Mouse (Mus musculus) limb, embryonic 15.5 days (tissue): ENCODE results near the gene Cactin. TPM values are rescaled to one million over a fixed set of nuclear protein-coding genes. Genes with fewer than 3 reads are reported as not detected.

ENCODE experiments used
- ATAC-seq: fragments of 200-750 bp; cut with Nextera tagmentation; 2 replicates; pipeline ENCODE4 v1.8.0; 2017; ENCODE audit warnings: low read depth, moderate TSS enrichment; ENCODE audit not compliant: insufficient number of reproducible peaks, low FRiP score, low TSS enrichment
- H3K27ac ChIP-seq: fragments of 300-500 bp; sonication (generic); 2 replicates; pipeline ENCODE4 v1.5.1; 2015; ENCODE audit warnings: moderate library complexity, mild to moderate bottlenecking, inconsistent platforms
- H3K27me3 ChIP-seq: fragments of 300-500 bp; sonication (generic); 2 replicates; pipeline ENCODE4 v1.6.1; 2015; ENCODE audit warnings: inconsistent platforms
- H3K36me3 ChIP-seq: fragments of 300-500 bp; sonication (generic); 2 replicates; pipeline ENCODE4 v1.6.1; 2015; ENCODE audit warnings: inconsistent platforms
- H3K4me1 ChIP-seq: fragments of 300-500 bp; sonication (generic); 2 replicates; pipeline ENCODE4 v1.6.1; 2015; ENCODE audit warnings: inconsistent platforms
- H3K4me2 ChIP-seq: fragments of 300-500 bp; sonication (generic); 2 replicates; pipeline ENCODE4 v1.6.1; 2015; ENCODE audit warnings: mild to moderate bottlenecking, inconsistent platforms
- H3K4me3 ChIP-seq: fragments of 300-500 bp; sonication (generic); 2 replicates; pipeline ENCODE4 v1.5.1; 2015; ENCODE audit warnings: mild to moderate bottlenecking, inconsistent platforms
- H3K9ac ChIP-seq: fragments of 300-500 bp; sonication (generic); 2 replicates; pipeline ENCODE4 v1.6.1; 2015; ENCODE audit warnings: inconsistent platforms
- H3K9me3 ChIP-seq: fragments of 300-500 bp; sonication (generic); 2 replicates; pipeline ENCODE4 v1.6.1; 2016; ENCODE audit warnings: inconsistent platforms
- WGBS: fragments of 180-500 bp; shearing (Covaris S2); methylation state at CpG from one replicate; pipeline ENCODE4 v1.1.7; 2015; 5-methylcytosine and 5-hydroxymethylcytosine counted together
- polyA plus RNA-seq: library from polyadenylated mRNA; unstranded; fragments of >200 nt; fragmentation: Nextera tagmentation; extraction: Ambion mirVana; gene quantifications from 2 replicates; pipeline ENCODE4 v1.2.1, GENCODE M21; 2015

Cactin gene
- polyA plus RNA-seq, 1 experiment from 2014 or later: 37.3 TPM

- Histone ChIP-seq H3K4me1 (peaks cover 40% of the 10 kb centered on the region), H3K9ac (peak overlapping the region; percentile 96; the same call in 1 of the 2 replicates), H3K4me3 (peak overlapping the region; percentile 99), H3K27me3 (no peaks in the 10 kb centered on the region), H3K4me2 (peak overlapping the region; percentile 74; the same call in 1 of the 2 replicates), H3K36me3 (peaks cover 66% of the 10 kb centered on the region), H3K27ac (no peak overlapping the region), H3K9me3 (no peaks in the 10 kb centered on the region)
- 93% methylated on average over 27 of the region's 27 CpGs for WGBS
- ATAC-seq: no peak
Observed at GRCm38 (mm10) chr10:81322444-81322843, 1.5 kb downstream of the Cactin start.

GRCm38 (mm10) chr10:81323141-81323775, 2.4 kb downstream of the Cactin start:
- Histone ChIP-seq H3K27ac (no peak overlapping the region), H3K4me2 (no peak overlapping the region), H3K36me3 (peaks cover 64% of the 10 kb centered on the region), H3K9ac (no peak overlapping the region), H3K4me3 (0 out of 2 replicates have a peak overlapping the region, but pooled peaks have one; percentile 99), H3K27me3 (no peaks in the 10 kb centered on the region), H3K9me3 (no peaks in the 10 kb centered on the region), H3K4me1 (peaks cover 39% of the 10 kb centered on the region)
- WGBS: 91% methylated on average over 23 of the region's 23 CpGs
- no peak for ATAC-seq

GRCm38 (mm10) chr10:81323791-81324530, 3.1 kb downstream of the Cactin start:
- Histone ChIP-seq H3K9ac (no peak overlapping the region), H3K9me3 (no peaks in the 10 kb centered on the region), H3K4me1 (peaks cover 39% of the 10 kb centered on the region), H3K27me3 (no peaks in the 10 kb centered on the region), H3K4me2 (no peak overlapping the region), H3K4me3 (no peak overlapping the region), H3K27ac (no peak overlapping the region), H3K36me3 (peaks cover 60% of the 10 kb centered on the region)
- ATAC-seq: no peak
- WGBS: 93% methylated on average over 18 of the region's 18 CpGs

GRCm38 (mm10) chr10:81325176-81325575, 4.3 kb downstream of the Cactin start:
- no peak overlapping the region for H3K9ac ChIP-seq
- WGBS: 94% methylated on average over 21 of the region's 21 CpGs
- H3K36me3 ChIP-seq: peaks cover 60% of the 10 kb centered on the region

GRCm38 (mm10) chr10:81325781-81326180, 4.9 kb downstream of the Cactin start:
- H3K9me3 ChIP-seq: no peaks in the 10 kb centered on the region
- ATAC-seq: no peak
- no peak overlapping the region for H3K4me3 ChIP-seq
- H3K4me2 ChIP-seq: no peak overlapping the region
- H3K4me1 ChIP-seq: peaks cover 46% of the 10 kb centered on the region
- H3K27ac ChIP-seq: no peak overlapping the region
- H3K9ac ChIP-seq: no peak overlapping the region
- no peaks in the 10 kb centered on the region for H3K27me3 ChIP-seq
- WGBS: 93% methylated on average over 18 of the region's 18 CpGs
- peaks cover 60% of the 10 kb centered on the region for H3K36me3 ChIP-seq

More at GRCm38 (mm10) chr10:81325176-81325575, 4.3 kb downstream of the Cactin start:
- H3K4me1 ChIP-seq: peaks cover 40% of the 10 kb centered on the region
- no peaks in the 10 kb centered on the region for H3K9me3 ChIP-seq
- no peak overlapping the region for H3K4me3 ChIP-seq
- no peaks in the 10 kb centered on the region for H3K27me3 ChIP-seq
- no peak overlapping the region for H3K27ac ChIP-seq
- no peak for ATAC-seq
- H3K4me2 ChIP-seq: no peak overlapping the region

- ATAC-seq: no peak
- H3K4me3 ChIP-seq: no peak overlapping the region
- H3K4me2 ChIP-seq: no peak overlapping the region
- no peaks in the 10 kb centered on the region for H3K9me3 ChIP-seq
- 71% methylated on average over 6 of the region's 6 CpGs for WGBS
- no peak overlapping the region for H3K27ac ChIP-seq
- no peak overlapping the region for H3K9ac ChIP-seq
- H3K4me1 ChIP-seq: peaks cover 48% of the 10 kb centered on the region
- peaks cover 60% of the 10 kb centered on the region for H3K36me3 ChIP-seq
- H3K27me3 ChIP-seq: no peaks in the 10 kb centered on the region
Observed at GRCm38 (mm10) chr10:81326858-81327257, 6.0 kb downstream of the Cactin start.

- Histone ChIP-seq H3K36me3 (peaks cover 51% of the 10 kb centered on the region), H3K4me2 (no peak overlapping the region), H3K4me3 (no peak overlapping the region), H3K9me3 (no peaks in the 10 kb centered on the region), H3K27ac (peak overlapping the region; percentile 91), H3K4me1 (peaks cover 46% of the 10 kb centered on the region), H3K9ac (no peak overlapping the region), H3K27me3 (peaks cover 9% of the 10 kb centered on the region)
- 27% methylated on average over 2 of the region's 2 CpGs for WGBS
- ATAC-seq: no peak
Observed at GRCm38 (mm10) chr10:81327959-81328358, 7.1 kb downstream of the Cactin start.

- ATAC-seq: no peak
- peak within 1 kb of the TSS; percentile 91 for H3K27ac ChIP-seq
- H3K9me3 ChIP-seq: no peaks in the 10 kb centered on the region
- H3K27me3 ChIP-seq: peaks cover 11% of the 10 kb centered on the region
- 14% methylated on average over 10 of the region's 10 CpGs for WGBS
- peaks cover 46% of the 10 kb centered on the region for H3K4me1 ChIP-seq
- no peak within 1 kb of the TSS for H3K9ac ChIP-seq
- peak within 1 kb of the TSS; percentile 29; the same call in 1 of the 2 replicates for H3K4me2 ChIP-seq
- H3K4me3 ChIP-seq: 0 out of 2 replicates have a peak within 1 kb of the TSS, but pooled peaks have one; percentile 7
- peaks cover 46% of the 10 kb centered on the region for H3K36me3 ChIP-seq
Observed at GRCm38 (mm10) chr10:81328386-81328785, 7.5 kb downstream of the Cactin start, which contains the start of gene Tbxa2r. Tbxa2r (plus strand) TSS chr10:81328731.

GRCm38 (mm10) chr10:81329194-81329975, 8.5 kb downstream of the Cactin start:
- peak overlapping the region; percentile 5; the same call in 1 of the 2 replicates for H3K4me3 ChIP-seq

GRCm38 (mm10) chr10:81330007-81330406, 9.1 kb downstream of the Cactin start:
- peaks cover 54% of the 10 kb centered on the region for H3K4me1 ChIP-seq
- peak overlapping the region; percentile 5; the same call in 1 of the 2 replicates for H3K4me3 ChIP-seq
- H3K9me3 ChIP-seq: no peaks in the 10 kb centered on the region
- WGBS: 43% methylated on average over 4 of the region's 4 CpGs
- peak overlapping the region; percentile 91 for H3K27ac ChIP-seq
- H3K9ac ChIP-seq: 0 out of 2 replicates have a peak overlapping the region, but pooled peaks have one; percentile 7
- ATAC-seq: no peak
- H3K4me2 ChIP-seq: peak overlapping the region; percentile 27
- H3K36me3 ChIP-seq: peaks cover 30% of the 10 kb centered on the region
- H3K27me3 ChIP-seq: peaks cover 20% of the 10 kb centered on the region

More at GRCm38 (mm10) chr10:81329194-81329975, 8.5 kb downstream of the Cactin start:
- peaks cover 14% of the 10 kb centered on the region for H3K27me3 ChIP-seq
- peak overlapping the region; percentile 29 for H3K4me2 ChIP-seq
- H3K4me1 ChIP-seq: peaks cover 48% of the 10 kb centered on the region
- no peaks in the 10 kb centered on the region for H3K9me3 ChIP-seq
- 45% methylated on average over 10 of the region's 10 CpGs for WGBS
- H3K9ac ChIP-seq: 0 out of 2 replicates have a peak overlapping the region, but pooled peaks have one; percentile 7
- peaks cover 36% of the 10 kb centered on the region for H3K36me3 ChIP-seq
- H3K27ac ChIP-seq: peak overlapping the region; percentile 91
- ATAC-seq: peak; percentile 63

- H3K9me3 ChIP-seq: no peaks in the 10 kb centered on the region
- no peak for ATAC-seq
- H3K36me3 ChIP-seq: peaks cover 7% of the 10 kb centered on the region; the same call in 1 of the 2 replicates
- peaks cover 69% of the 10 kb centered on the region for H3K4me1 ChIP-seq
- H3K4me2 ChIP-seq: no peak overlapping the region
- H3K27me3 ChIP-seq: peaks cover 21% of the 10 kb centered on the region
- 22% methylated on average over 29 of the region's 29 CpGs for WGBS
- H3K27ac ChIP-seq: no peak overlapping the region
- H3K9ac ChIP-seq: no peak overlapping the region
- no peak overlapping the region for H3K4me3 ChIP-seq
Observed at GRCm38 (mm10) chr10:81332277-81332676, 11.4 kb downstream of the Cactin start.
